Mouse (Mus musculus) neural tube, embryonic 13.5 days (tissue): ENCODE results near the gene Cep41. TPM values are rescaled to one million over a fixed set of nuclear protein-coding genes. Genes with fewer than 3 reads are reported as not detected.

Experiments
- ATAC-seq: fragments of 200-750 bp; cut with Nextera tagmentation; 2 replicates; pipeline ENCODE4 v1.8.0; 2017; ENCODE audit warnings: low read depth, mild to moderate bottlenecking, moderate TSS enrichment, moderate library complexity
- H3K27ac ChIP-seq: fragments of 300-500 bp; sonication (generic); replicated peaks from 2 replicates; pipeline ENCODE4 v1.5.1; 2015; ENCODE audit warnings: moderate library complexity, mild to moderate bottlenecking, inconsistent platforms
- H3K27me3 ChIP-seq: fragments of 300-500 bp; sonication (generic); 2 replicates; pipeline ENCODE4 v1.6.1; 2015; ENCODE audit warnings: mild to moderate bottlenecking, inconsistent platforms
- H3K36me3 ChIP-seq: fragments of 300-500 bp; sonication (generic); 2 replicates; pipeline ENCODE4 v1.6.1; 2015; ENCODE audit warnings: mild to moderate bottlenecking, inconsistent platforms
- H3K4me1 ChIP-seq: fragments of 300-500 bp; sonication (generic); replicated peaks from 2 replicates; pipeline ENCODE4 v1.6.1; 2015; ENCODE audit warnings: inconsistent platforms
- H3K4me2 ChIP-seq: fragments of 300-500 bp; sonication (generic); 2 replicates; pipeline ENCODE4 v1.6.1; 2015; ENCODE audit warnings: inconsistent platforms, mild to moderate bottlenecking, moderate library complexity
- H3K4me3 ChIP-seq: fragments of 300-500 bp; sonication (generic); 2 replicates; pipeline ENCODE4 v1.5.1; 2015; ENCODE audit warnings: mild to moderate bottlenecking, inconsistent platforms
- H3K9ac ChIP-seq: fragments of 300-500 bp; sonication (generic); 2 replicates; pipeline ENCODE4 v1.6.1; 2015; ENCODE audit warnings: moderate library complexity, mild to moderate bottlenecking, inconsistent platforms
- H3K9me3 ChIP-seq: fragments of 300-500 bp; sonication (generic); 2 replicates; pipeline ENCODE4 v1.6.1; 2016; ENCODE audit warnings: inconsistent platforms
- whole genome bisulfite sequencing: fragments of 180-500 bp; shearing (Covaris S2); methylation state at CpG from one replicate; pipeline ENCODE4 v1.1.7; 2015; 5-methylcytosine and 5-hydroxymethylcytosine counted together
- polyA plus RNA-seq: library from polyadenylated mRNA; unstranded; fragments of >200 nt; fragmentation: Nextera tagmentation; extraction: Ambion mirVana; gene quantifications from 2 replicates; pipeline ENCODE4 v1.2.1, GENCODE M21; 2015

Gene Cep41
- polyA plus RNA-seq, 1 experiment from 2014 or later, result 12.2 TPM

- Histone ChIP-seq H3K9me3 (no peaks in the 10 kb centered on the region), H3K4me3 (no peak overlapping the region), H3K9ac (no peak overlapping the region), H3K27ac (peak overlapping the region; percentile 10), H3K36me3 (no peaks in the 10 kb centered on the region), H3K4me1 (peaks cover 21% of the 10 kb centered on the region), H3K27me3 (no peaks in the 10 kb centered on the region), H3K4me2 (no peak overlapping the region)
- 20% methylated on average over 6 of the region's 6 CpGs for WGBS
- no peak for ATAC-seq
These were observed 28.8 kb downstream of the Cep41 start for GRCm38 (mm10) chr6:30664776-30665175.

GRCm38 (mm10) chr6:30658619-30659018, 34.9 kb downstream of the Cep41 start:
- no peaks in the 10 kb centered on the region for H3K36me3 ChIP-seq
- no peaks in the 10 kb centered on the region for H3K9me3 ChIP-seq
- H3K4me1 ChIP-seq, result peaks cover 26% of the 10 kb centered on the region
- WGBS, result 73% methylated on average over 9 of the region's 9 CpGs
- H3K9ac ChIP-seq, result no peak overlapping the region
- no peak overlapping the region for H3K4me3 ChIP-seq
- no peaks in the 10 kb centered on the region for H3K27me3 ChIP-seq
- no peak overlapping the region for H3K27ac ChIP-seq
- H3K4me2 ChIP-seq, result no peak overlapping the region
- ATAC-seq, result no peak

GRCm38 (mm10) chr6:30657279-30657678, 36.3 kb downstream of the Cep41 start:
- Histone ChIP-seq H3K9me3 (no peaks in the 10 kb centered on the region), H3K4me2 (no peak overlapping the region), H3K27ac (no peak overlapping the region), H3K27me3 (no peaks in the 10 kb centered on the region), H3K9ac (no peak overlapping the region), H3K4me3 (no peak overlapping the region), H3K36me3 (no peaks in the 10 kb centered on the region), H3K4me1 (peaks cover 40% of the 10 kb centered on the region)
- no peak for ATAC-seq
- 75% methylated on average over 12 of the region's 12 CpGs for WGBS

GRCm38 (mm10) chr6:30654932-30655331, 38.6 kb downstream of the Cep41 start:
- no peaks in the 10 kb centered on the region for H3K36me3 ChIP-seq
- 58% methylated on average over 3 of the region's 3 CpGs for WGBS
- H3K4me3 ChIP-seq, result no peak overlapping the region
- peak; percentile 30; the same call in 1 of the 2 replicates for ATAC-seq
- H3K9me3 ChIP-seq, result no peaks in the 10 kb centered on the region
- H3K27me3 ChIP-seq, result no peaks in the 10 kb centered on the region
- H3K4me2 ChIP-seq, result no peak overlapping the region
- no peak overlapping the region for H3K9ac ChIP-seq
- H3K4me1 ChIP-seq, result peaks cover 44% of the 10 kb centered on the region
- peak overlapping the region; percentile 78 for H3K27ac ChIP-seq

- H3K4me1 ChIP-seq, result peaks cover 49% of the 10 kb centered on the region
- no peaks in the 10 kb centered on the region for H3K36me3 ChIP-seq
- no peak overlapping the region for H3K4me3 ChIP-seq
- 20% methylated on average over 6 of the region's 6 CpGs for WGBS
- H3K9ac ChIP-seq, result no peak overlapping the region
- H3K27ac ChIP-seq, result peak overlapping the region; percentile 78
- ATAC-seq, result peak; percentile 48
- H3K4me2 ChIP-seq, result no peak overlapping the region
- no peaks in the 10 kb centered on the region for H3K27me3 ChIP-seq
- no peaks in the 10 kb centered on the region for H3K9me3 ChIP-seq
These were observed 39.1 kb downstream of the Cep41 start for GRCm38 (mm10) chr6:30654402-30654859.

DNA sequence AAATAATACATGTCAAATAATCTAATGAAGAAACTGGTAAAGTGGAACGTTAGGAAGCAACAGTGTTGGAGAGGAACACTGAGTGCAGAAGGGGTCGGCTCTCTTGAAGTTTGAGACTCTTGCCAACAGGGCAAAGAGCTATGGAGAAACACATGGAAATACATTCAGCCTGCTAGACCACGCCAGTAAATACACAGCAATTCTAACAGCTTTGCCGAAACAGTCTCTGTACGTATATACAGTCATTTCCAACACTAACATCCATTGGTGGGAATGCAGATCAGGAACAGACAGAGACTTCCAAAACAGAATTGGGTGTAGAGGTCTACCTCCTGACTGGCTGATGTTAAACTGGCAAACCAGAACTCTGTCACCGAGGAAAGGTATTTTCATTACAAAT, 40.0 kb downstream of the Cep41 start:
- H3K9ac ChIP-seq, result no peak overlapping the region
- no peak overlapping the region for H3K4me3 ChIP-seq
- H3K27me3 ChIP-seq, result no peaks in the 10 kb centered on the region
- H3K4me2 ChIP-seq, result no peak overlapping the region
- peak overlapping the region; percentile 78 for H3K27ac ChIP-seq
- no peaks in the 10 kb centered on the region for H3K36me3 ChIP-seq
- no peaks in the 10 kb centered on the region for H3K9me3 ChIP-seq
- WGBS, result 62% methylated on average over 6 of the region's 6 CpGs
- H3K4me1 ChIP-seq, result peaks cover 51% of the 10 kb centered on the region
- no peak for ATAC-seq

DNA sequence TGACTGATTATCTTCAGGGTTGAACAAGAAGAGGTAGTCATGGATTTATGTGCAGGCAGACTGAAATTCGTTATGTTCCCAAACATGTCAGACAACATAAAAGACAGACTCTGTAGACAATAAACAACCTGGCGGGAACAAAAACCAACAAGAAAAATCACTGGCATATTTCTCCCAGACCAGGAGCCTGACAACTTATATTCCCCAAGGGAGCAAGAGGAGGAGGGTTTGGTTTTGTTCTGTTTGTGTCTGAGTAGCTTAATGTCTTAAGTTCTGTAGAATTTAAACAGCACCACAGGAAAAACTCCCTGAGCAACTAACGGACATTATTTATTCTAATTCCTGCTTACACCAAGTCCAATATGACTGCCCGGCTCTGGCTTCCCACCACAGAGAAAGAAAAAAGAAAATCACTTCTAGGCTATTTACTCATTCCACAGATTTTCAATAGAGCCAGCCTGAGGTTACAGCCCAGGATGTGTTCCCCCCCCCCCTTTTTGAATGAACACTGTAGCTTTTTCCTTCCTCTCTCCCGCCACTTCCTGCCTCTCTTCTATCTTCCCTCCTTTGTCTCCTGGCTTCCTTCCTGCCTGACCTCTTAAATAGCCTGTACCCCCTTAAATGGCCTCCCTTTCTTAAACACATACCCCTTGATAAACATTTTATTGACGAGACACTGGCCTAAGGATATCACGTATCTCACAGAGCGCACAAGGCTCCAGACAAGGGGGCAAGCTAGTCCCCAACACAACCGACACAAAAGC, 40.9 kb downstream of the Cep41 start:
- 35% methylated on average over 9 of the region's 9 CpGs for WGBS
- no peaks in the 10 kb centered on the region for H3K27me3 ChIP-seq
- H3K9me3 ChIP-seq, result no peaks in the 10 kb centered on the region
- no peak overlapping the region for H3K4me3 ChIP-seq
- H3K9ac ChIP-seq, result no peak overlapping the region
- H3K4me1 ChIP-seq, result peaks cover 51% of the 10 kb centered on the region
- no peak for ATAC-seq
- H3K4me2 ChIP-seq, result no peak overlapping the region
- H3K36me3 ChIP-seq, result no peaks in the 10 kb centered on the region
- H3K27ac ChIP-seq, result peak overlapping the region; percentile 78

DNA sequence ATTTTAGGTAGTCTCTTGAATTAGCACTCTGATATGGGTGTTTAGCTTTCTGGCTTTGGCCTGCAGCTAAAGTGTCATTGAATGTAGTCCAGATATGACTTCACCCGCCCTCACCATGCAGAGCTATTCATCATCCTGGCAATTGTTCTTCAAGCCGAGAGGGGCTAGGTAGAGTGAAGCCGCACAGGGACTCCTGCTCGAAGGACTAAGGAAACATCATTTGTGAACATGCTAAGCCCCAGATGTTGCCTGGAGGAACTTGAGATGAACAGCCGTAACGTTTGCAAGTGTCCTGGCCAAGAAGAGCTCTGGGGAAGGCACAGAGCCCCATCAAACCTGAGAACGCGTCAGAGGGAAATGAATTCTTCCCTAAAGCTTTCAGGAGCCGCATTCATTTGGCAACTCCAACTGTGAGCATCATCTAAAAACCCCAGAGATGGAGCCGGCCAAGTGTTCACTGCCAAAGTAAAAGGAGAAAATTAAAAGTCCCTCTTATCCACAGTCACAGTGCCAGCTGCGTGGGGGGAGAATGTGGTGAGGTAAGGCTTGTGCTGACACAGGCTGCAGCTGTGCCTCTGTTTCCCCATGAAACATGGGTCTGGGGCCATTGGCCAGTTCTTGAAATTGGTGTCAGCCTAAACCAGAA, 43.8 kb downstream of the Cep41 start:
- Histone ChIP-seq H3K9ac (no peak overlapping the region), H3K36me3 (no peaks in the 10 kb centered on the region), H3K27ac (peak overlapping the region; percentile 33; the same call in 1 of the 2 replicates), H3K9me3 (no peaks in the 10 kb centered on the region), H3K4me1 (peaks cover 44% of the 10 kb centered on the region), H3K4me2 (no peak overlapping the region), H3K4me3 (no peak overlapping the region), H3K27me3 (no peaks in the 10 kb centered on the region)
- no peak for ATAC-seq
- 54% methylated on average over 11 of the region's 11 CpGs for WGBS

GRCm38 (mm10) chr6:30645379-30645778, 48.2 kb downstream of the Cep41 start:
- Histone ChIP-seq H3K27me3 (no peaks in the 10 kb centered on the region), H3K9ac (no peak overlapping the region), H3K4me1 (peaks cover 29% of the 10 kb centered on the region), H3K4me2 (no peak overlapping the region), H3K4me3 (no peak overlapping the region), H3K9me3 (no peaks in the 10 kb centered on the region), H3K36me3 (no peaks in the 10 kb centered on the region), H3K27ac (no peak overlapping the region)
- no peak for ATAC-seq
- 65% methylated on average over 6 of the region's 6 CpGs for WGBS

GRCm38 (mm10) chr6:30644462-30644861, 49.1 kb downstream of the Cep41 start:
- Histone ChIP-seq H3K4me1 (peaks cover 22% of the 10 kb centered on the region), H3K36me3 (no peaks in the 10 kb centered on the region), H3K9me3 (no peaks in the 10 kb centered on the region), H3K9ac (no peak overlapping the region), H3K4me2 (no peak overlapping the region), H3K4me3 (no peak overlapping the region), H3K27ac (peak overlapping the region; percentile 28; the same call in 1 of the 2 replicates), H3K27me3 (no peaks in the 10 kb centered on the region)
- WGBS, result 32% methylated on average over 3 of the region's 3 CpGs
- no peak for ATAC-seq

DNA sequence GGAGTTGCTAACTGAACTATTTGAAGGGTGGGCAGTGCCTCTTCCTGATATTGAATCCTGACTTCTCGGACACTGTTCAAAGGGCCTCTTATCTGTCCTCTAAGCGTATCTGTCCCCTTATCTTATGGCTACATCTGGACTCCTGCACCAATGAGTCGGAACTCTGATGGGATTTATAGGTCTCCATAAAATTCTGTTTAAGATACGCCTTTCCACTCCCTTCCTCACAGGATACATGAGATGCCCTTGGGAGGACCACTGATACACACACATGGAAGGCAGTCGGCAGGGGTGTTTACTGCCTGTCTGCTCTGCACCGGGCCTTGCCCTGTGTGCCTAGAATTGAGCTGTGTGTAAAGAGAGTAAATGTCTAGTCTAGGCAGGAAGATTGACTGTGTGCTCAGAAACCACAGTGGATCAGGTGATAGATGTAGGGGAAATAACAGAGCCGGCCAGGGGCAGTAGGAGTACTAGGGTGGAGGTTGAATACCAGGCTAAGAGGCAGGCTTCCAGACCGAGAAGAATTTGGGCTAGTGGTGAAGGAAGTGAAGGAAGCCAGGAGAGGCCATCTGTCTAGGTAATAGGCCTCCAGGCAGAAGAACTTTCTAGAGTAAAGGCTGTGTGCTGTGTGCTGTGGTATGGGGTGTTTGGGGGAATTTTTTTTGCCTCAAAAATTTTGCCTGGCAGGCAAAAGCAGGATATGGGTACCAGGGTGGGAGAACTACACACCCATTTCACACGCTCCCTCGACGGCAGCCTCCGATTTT, 49.7 kb downstream of the Cep41 start:
- 70% methylated on average over 12 of the region's 12 CpGs for WGBS
- H3K27ac ChIP-seq, result peak overlapping the region; percentile 28; the same call in 1 of the 2 replicates
- no peak for ATAC-seq

DNA sequence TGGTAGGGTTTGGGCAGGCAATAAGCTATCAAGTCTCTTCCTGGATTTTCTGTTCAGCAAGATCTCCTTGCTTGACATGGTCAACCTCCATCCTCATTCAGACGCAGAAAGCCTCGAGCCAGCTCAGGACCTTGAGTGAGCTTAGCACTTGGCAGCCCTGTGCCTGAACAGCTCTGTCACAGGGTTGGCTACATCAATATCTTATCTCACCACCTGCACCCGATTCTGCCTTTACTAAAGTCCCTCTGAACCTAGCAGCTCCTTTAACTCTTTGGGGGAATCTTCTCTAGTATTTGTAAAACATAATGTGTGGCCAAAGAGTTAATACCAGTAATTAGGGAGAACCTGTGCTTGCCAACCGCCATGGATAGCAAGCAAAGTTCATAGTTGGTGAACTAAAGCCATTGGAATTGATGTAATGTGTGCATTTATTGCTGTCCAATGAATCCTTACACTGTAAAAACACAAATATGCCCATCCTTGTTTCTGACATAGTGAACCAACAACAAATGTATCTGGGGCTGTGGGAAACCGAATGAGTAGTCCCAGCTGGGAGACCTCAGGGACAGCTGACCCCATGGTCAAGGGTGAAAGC, 54.8 kb downstream of the Cep41 start, which contains the start of gene Cpa1:
Gene Cpa1, plus strand, starts transcription at position 545 of the 595 bp plus-strand sequence.
- Histone ChIP-seq H3K27me3 (no peaks in the 10 kb centered on the region), H3K9ac (no peak within 1 kb of the TSS), H3K9me3 (no peaks in the 10 kb centered on the region), H3K36me3 (no peaks in the 10 kb centered on the region), H3K27ac (no peak within 1 kb of the TSS), H3K4me1 (peaks cover 16% of the 10 kb centered on the region), H3K4me3 (no peak within 1 kb of the TSS), H3K4me2 (no peak within 1 kb of the TSS)
- no peak for ATAC-seq
- WGBS, result 90% methylated on average over 5 of the region's 5 CpGs

More for the DNA sequence above, 49.7 kb downstream of the Cep41 start:
- no peak overlapping the region for H3K9ac ChIP-seq
- no peaks in the 10 kb centered on the region for H3K9me3 ChIP-seq
- H3K4me3 ChIP-seq, result no peak overlapping the region
- H3K4me2 ChIP-seq, result no peak overlapping the region
- H3K4me1 ChIP-seq, result peaks cover 19% of the 10 kb centered on the region
- no peaks in the 10 kb centered on the region for H3K27me3 ChIP-seq
- no peaks in the 10 kb centered on the region for H3K36me3 ChIP-seq
